8 mouse cellular contexts compared by ENCODE assay signal in the genomic region with DNA sequence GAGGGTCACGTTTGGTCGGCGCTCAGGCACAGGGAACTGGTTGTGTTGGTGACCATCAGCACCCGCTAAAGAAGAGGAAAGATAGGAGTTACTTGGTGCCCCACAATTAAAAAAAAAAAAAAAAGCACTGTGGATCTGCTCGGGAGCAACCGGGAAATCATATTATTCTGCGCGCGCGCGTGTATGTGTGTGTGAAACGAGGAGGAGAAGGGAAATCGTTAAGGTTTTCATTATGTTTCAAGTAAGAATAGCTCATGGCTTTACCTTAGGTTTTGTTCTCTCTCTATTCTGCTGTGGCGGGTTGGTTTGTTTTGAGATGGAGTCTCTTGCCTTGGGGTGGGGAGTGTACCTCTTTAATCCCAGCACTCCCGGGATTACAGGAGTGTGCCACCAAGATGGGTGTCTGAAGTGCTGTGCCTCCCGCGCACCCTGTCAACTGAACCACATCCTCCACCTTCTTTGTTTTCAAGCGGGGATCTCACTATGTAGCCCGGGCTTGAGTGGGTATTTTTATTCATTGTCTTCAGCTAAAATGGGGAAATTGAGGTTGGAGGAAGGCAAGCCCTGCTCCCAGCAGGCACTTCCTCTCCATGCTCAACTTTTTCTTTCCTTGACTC. TPM values are rescaled to one million over a fixed set of nuclear protein-coding genes. Genes with fewer than 3 reads are reported as not detected.
DNase-seq lines count a peak whose midpoint lies in the region; ATAC-seq and TF ChIP-seq lines count a peak whose summit lies in the region.

No protein-coding gene starts in this region.

- H3K4me2 ChIP-seq in embryonic facial prominence, embryonic 14.5 days (ENCODE audit: low read depth, low read length) = peak overlapping the region; percentile 87
- H3K4me2 ChIP-seq in limb, embryonic 14.5 days (replicated peaks; ENCODE audit: low read depth, low read length, severe bottlenecking) = peak overlapping the region; percentile 99

- no peak for ATAC-seq in embryonic facial prominence, embryonic 14.5 days (ENCODE audit: low read depth)
- no peak for ATAC-seq in limb, embryonic 14.5 days (ENCODE audit: low FRiP score, low read depth)

- TF ChIP-seq POLR2A in limb, embryonic 14.5 days (IDR thresholded peaks at IDR 0.05; ENCODE audit: borderline replicate concordance, extremely low read depth, insufficient read depth, insufficient read length) = no peak
- no peak for TF ChIP-seq POLR2A in olfactory bulb, adult 2 months (IDR thresholded peaks at IDR 0.05; ENCODE audit: insufficient read depth, low read depth, low read length)

- no peaks in the 10 kb centered on the region for H3K9me3 ChIP-seq in embryonic facial prominence, embryonic 14.5 days (ENCODE audit: control insufficient read depth, low read length)
- H3K9me3 ChIP-seq in limb, embryonic 14.5 days (ENCODE audit: control insufficient read depth, low read length) = no peaks in the 10 kb centered on the region

- peak overlapping the region; percentile 98 for H3K27ac ChIP-seq in gastrocnemius, adult 2 months
- no peak overlapping the region; the same call in 1 of the 2 replicates for H3K27ac ChIP-seq in embryonic facial prominence, embryonic 14.5 days (replicated peaks; ENCODE audit: low read depth, low read length)
- H3K27ac ChIP-seq in limb, embryonic 14.5 days (replicated peaks; ENCODE audit: low read depth, low read length) = peak overlapping the region; percentile 79
- H3K27ac ChIP-seq in olfactory bulb, adult 2 months (ENCODE audit: insufficient read depth, low read depth, low read length) = peak overlapping the region; percentile 17; the same call in 1 of the 2 replicates

- H3K36me3 ChIP-seq in C2C12 (ENCODE audit: control insufficient read depth, insufficient read depth) = peaks cover 14% of the 10 kb centered on the region
- H3K36me3 ChIP-seq in embryonic facial prominence, embryonic 14.5 days (ENCODE audit: control insufficient read depth, insufficient read depth, low read length) = peaks cover 19% of the 10 kb centered on the region
- H3K36me3 ChIP-seq in limb, embryonic 14.5 days (ENCODE audit: control insufficient read depth, insufficient read depth, low read length) = peaks cover 20% of the 10 kb centered on the region

- H3K27me3 ChIP-seq in C2C12 (ENCODE audit: control insufficient read depth, insufficient read depth, insufficient read length) = no peaks in the 10 kb centered on the region
- H3K27me3 ChIP-seq in embryonic facial prominence, embryonic 14.5 days (replicated peaks; ENCODE audit: control insufficient read depth, insufficient read depth, low read length) = no peaks in the 10 kb centered on the region
- no peaks in the 10 kb centered on the region for H3K27me3 ChIP-seq in limb, embryonic 14.5 days (ENCODE audit: control insufficient read depth, insufficient read depth, low read length)

- DNase-seq in gastrocnemius, adult 2 months = no peak
- DNase-seq in gastrocnemius, postnatal 14 days = no peak
- DNase-seq in embryonic facial prominence, embryonic 14.5 days (ENCODE audit: low spot score) = no peak
- DNase-seq in limb, embryonic 14.5 days (ENCODE audit: low spot score) = no peak
- no peak for DNase-seq in left cerebral cortex, adult 9 months (ENCODE audit: low spot score in 2 of 2)
- no peak for DNase-seq in ovary, postnatal 14 days (ENCODE audit: low spot score)

- intact Hi-C loops in gastrocnemius, adult 2 months (cut with DNase I) = loop anchor here (2.0 kb wide), 1 partner anchor 81 kb away; a partner anchor contains a TSS
- intact Hi-C loops in gastrocnemius, postnatal 14 days (cut with DNase I; ENCODE audit: low total_unique reads) = loop anchor here (10.0 kb wide), 1 partner anchor 81 kb away; a partner anchor contains a TSS

- H3K4me1 ChIP-seq in embryonic facial prominence, embryonic 14.5 days (ENCODE audit: control insufficient read depth, insufficient read depth, low read length) = peaks cover 26% of the 10 kb centered on the region
- H3K4me1 ChIP-seq in limb, embryonic 14.5 days (ENCODE audit: control insufficient read depth, insufficient read depth, low read length) = peaks cover 18% of the 10 kb centered on the region
- H3K4me1 ChIP-seq in olfactory bulb, adult 2 months (ENCODE audit: control insufficient read depth, insufficient read depth, low read length) = peaks cover 19% of the 10 kb centered on the region

- WGBS in embryonic facial prominence, embryonic 14.5 days = 5% methylated on average over 19 of the region's 19 CpGs
- WGBS in limb, embryonic 14.5 days = 7% methylated on average over 19 of the region's 19 CpGs
- 1% methylated on average over 19 of the region's 19 CpGs for WGBS in olfactory bulb, adult 2 months

- peak overlapping the region; percentile 82 for H3K9ac ChIP-seq in embryonic facial prominence, embryonic 14.5 days (ENCODE audit: low read depth, low read length)
- H3K9ac ChIP-seq in limb, embryonic 14.5 days (ENCODE audit: low read depth, low read length, severe bottlenecking) = peak overlapping the region; percentile 72

- peak overlapping the region; percentile 73 for H3ac ChIP-seq in C2C12 (ENCODE audit: control insufficient read depth, insufficient read length, low read depth)

- peak overlapping the region; percentile 95 for H3K4me3 ChIP-seq in gastrocnemius, adult 2 months
- H3K4me3 ChIP-seq in C2C12 (ENCODE audit: insufficient read depth, poor library complexity, severe bottlenecking) = peak overlapping the region; percentile 83
- peak overlapping the region; percentile 71 for H3K4me3 ChIP-seq in embryonic facial prominence, embryonic 14.5 days (ENCODE audit: low read depth, low read length)
- H3K4me3 ChIP-seq in limb, embryonic 14.5 days (replicated peaks; ENCODE audit: low read length) = peak overlapping the region; percentile 75
- H3K4me3 ChIP-seq in olfactory bulb, adult 2 months (ENCODE audit: insufficient read depth, low read depth, low read length) = peak overlapping the region; percentile 81

- peaks cover 33% of the 10 kb centered on the region for H3K79me3 ChIP-seq in C2C12 (ENCODE audit: low read depth)

- H3K79me2 ChIP-seq in C2C12 (ENCODE audit: control insufficient read depth, insufficient read depth) = peaks cover 42% of the 10 kb centered on the region

- no peak for TF ChIP-seq CTCF in gastrocnemius, adult 2 months (IDR thresholded peaks at IDR 0.05)
- no peak for TF ChIP-seq CTCF in C2C12 (IDR thresholded peaks at IDR 0.05; ENCODE audit: control insufficient read depth, insufficient read depth, insufficient read length)
- TF ChIP-seq CTCF in olfactory bulb, adult 2 months (IDR thresholded peaks at IDR 0.05; ENCODE audit: insufficient read depth, low read depth, low read length) = no peak

TF ChIP-seq in C2C12, 6 proteins besides CTCF, POLR2A, EP300 and RAD21:
- no peak for TF ChIP-seq MYOD1 (IDR thresholded peaks at IDR 0.05; ENCODE audit: control insufficient read depth, insufficient read length, low read depth)

RNA-seq across cellular contexts. Expression of a gene that starts 0.8 kb away (rescaled TPM):
- 100 to 1,000 TPM; 267 to 281 TPM for total RNA-seq in gastrocnemius, adult 2 months (2021)
- total RNA-seq in gastrocnemius, postnatal 14 days (2021) = 100 to 1,000 TPM; 141 to 204 TPM
- polyA plus RNA-seq in C2C12 (2012; fragmentation: generic; extraction: Trizol) = 43.6 TPM
- polyA plus RNA-seq in embryonic facial prominence, embryonic 14.5 days (2014; fragmentation: Nextera tagmentation; extraction: Ambion mirVana) = 38.2 and 40.6 TPM in 2 replicates
- polyA plus RNA-seq in limb, embryonic 14.5 days (2012; rRNA removed) = 63.4 and 75.9 TPM in 2 replicates
- polyA plus RNA-seq in limb, embryonic 14.5 days (2014; fragmentation: Nextera tagmentation; extraction: Ambion mirVana) = 38.8 and 40.4 TPM in 2 replicates
- polyA plus RNA-seq in olfactory bulb, adult 2 months (2012; ENCODE audit: insufficient read depth, insufficient read length, low replicate concordance, missing spikeins) = 213 TPM in 1 of 2 replicates, not detected in the other

RNA-seq across cellular contexts. Expression of a gene that starts 14.0 kb away (rescaled TPM):
- under 1 TPM; 0.25 to 0.46 TPM for total RNA-seq in gastrocnemius, adult 2 months (2021)
- under 1 TPM; 0.31 TPM for total RNA-seq in gastrocnemius, postnatal 14 days (2021)
- 2.6 TPM for polyA plus RNA-seq in C2C12 (2012; fragmentation: generic; extraction: Trizol)
- 2.1 and 2.8 TPM in 2 replicates for polyA plus RNA-seq in embryonic facial prominence, embryonic 14.5 days (2014; fragmentation: Nextera tagmentation; extraction: Ambion mirVana)
- 4.1 and 5.7 TPM in 2 replicates for polyA plus RNA-seq in limb, embryonic 14.5 days (2012; rRNA removed)
- 5.5 and 7.6 TPM in 2 replicates for polyA plus RNA-seq in limb, embryonic 14.5 days (2014; fragmentation: Nextera tagmentation; extraction: Ambion mirVana)
- polyA plus RNA-seq in olfactory bulb, adult 2 months (2012; ENCODE audit: insufficient read depth, insufficient read length, low replicate concordance, missing spikeins) = not detected in 2 replicates

RNA-seq across cellular contexts. Expression of a gene that starts 23.8 kb away (rescaled TPM):
- total RNA-seq in gastrocnemius, adult 2 months (2021) = 1 to 10 TPM; 2.4 to 3.2 TPM
- 1 to 10 TPM; 2.6 to 2.7 TPM for total RNA-seq in gastrocnemius, postnatal 14 days (2021)
- polyA plus RNA-seq in C2C12 (2012; fragmentation: generic; extraction: Trizol) = 16.4 TPM
- polyA plus RNA-seq in embryonic facial prominence, embryonic 14.5 days (2014; fragmentation: Nextera tagmentation; extraction: Ambion mirVana) = 13.4 and 15.0 TPM in 2 replicates
- polyA plus RNA-seq in limb, embryonic 14.5 days (2012; rRNA removed) = 18.4 and 23.2 TPM in 2 replicates
- polyA plus RNA-seq in limb, embryonic 14.5 days (2014; fragmentation: Nextera tagmentation; extraction: Ambion mirVana) = 17.0 and 18.7 TPM in 2 replicates
- polyA plus RNA-seq in olfactory bulb, adult 2 months (2012; ENCODE audit: insufficient read depth, insufficient read length, low replicate concordance, missing spikeins) = not detected in 2 replicates

RNA-seq across cellular contexts. Expression of a gene that starts 28.5 kb away (rescaled TPM):
- total RNA-seq in gastrocnemius, adult 2 months (2021) = 10 to 100 TPM; 81.4 to 83.9 TPM
- 10 to 100 TPM; 55.4 to 57.6 TPM for total RNA-seq in gastrocnemius, postnatal 14 days (2021)
- polyA plus RNA-seq in C2C12 (2012; fragmentation: generic; extraction: Trizol) = 296 TPM
- 199 and 230 TPM in 2 replicates for polyA plus RNA-seq in embryonic facial prominence, embryonic 14.5 days (2014; fragmentation: Nextera tagmentation; extraction: Ambion mirVana)
- 262 and 310 TPM in 2 replicates for polyA plus RNA-seq in limb, embryonic 14.5 days (2012; rRNA removed)
- 216 and 224 TPM in 2 replicates for polyA plus RNA-seq in limb, embryonic 14.5 days (2014; fragmentation: Nextera tagmentation; extraction: Ambion mirVana)
- polyA plus RNA-seq in olfactory bulb, adult 2 months (2012; ENCODE audit: insufficient read depth, insufficient read length, low replicate concordance, missing spikeins) = not detected in 2 replicates

RNA-seq across cellular contexts. Expression of a gene that starts 32.3 kb away (rescaled TPM):
- 1 to 10 TPM; 1.4 to 2.2 TPM for total RNA-seq in gastrocnemius, adult 2 months (2021)
- 1 to 10 TPM; 6.5 to 8.1 TPM for total RNA-seq in gastrocnemius, postnatal 14 days (2021)
- polyA plus RNA-seq in C2C12 (2012; fragmentation: generic; extraction: Trizol) = 37.7 TPM
- 34.3 and 42.8 TPM in 2 replicates for polyA plus RNA-seq in embryonic facial prominence, embryonic 14.5 days (2014; fragmentation: Nextera tagmentation; extraction: Ambion mirVana)
- polyA plus RNA-seq in limb, embryonic 14.5 days (2012; rRNA removed) = 95.4 and 149 TPM in 2 replicates
- polyA plus RNA-seq in limb, embryonic 14.5 days (2014; fragmentation: Nextera tagmentation; extraction: Ambion mirVana) = 43.4 and 48.8 TPM in 2 replicates
- not detected in 2 replicates for polyA plus RNA-seq in olfactory bulb, adult 2 months (2012; ENCODE audit: insufficient read depth, insufficient read length, low replicate concordance, missing spikeins)

Comparison
In these comparisons a context has a peak if more than half of its experiments do, and no peak if none do; other contexts are left out.
1. RNA of a gene that starts 23.8 kb away (polyA plus RNA-seq): 17.0 to 23.2 TPM in limb, embryonic 14.5 days, 16.4 TPM in C2C12 (single experiment) and 13.4 to 15.0 TPM in embryonic facial prominence, embryonic 14.5 days; not detected in olfactory bulb, adult 2 months; every median in the first group is over 10 times any median in the second.
2. Peak in every context shown above with its lines, with median percentiles within 50 percentile points of each other: H3K4me3 ChIP-seq.